Mouse (Mus musculus) CH12.LX (cell line): ENCODE data around the gene Cux1. TPM values are rescaled to one million over a fixed set of nuclear protein-coding genes. Genes with fewer than 3 reads are reported as not detected.

Experiments
- DNase-seq: peaks from one replicate; pipeline ENCODE4 v3.0.0-alpha.2; 2013; ENCODE audit errors: extremely low read depth
- H3K27ac ChIP-seq: 2 replicates; pipeline ENCODE4 v1.5.1; 2012; ENCODE audit warnings: low read depth, mild to moderate bottlenecking, control low read depth, moderate library complexity; ENCODE audit not compliant: insufficient read depth
- H3K27me3 ChIP-seq: replicated peaks from 2 replicates; pipeline ENCODE3; 2012; ENCODE audit warnings: inconsistent platforms
- H3K36me3 ChIP-seq, 2 experiments: replicated peaks in 1 of 2; 2 replicates each; pipeline versions ENCODE3 to v1.6.1; 2012; ENCODE audit warnings: inconsistent platforms in 1 of 2, low read length in 1 of 2, mild to moderate bottlenecking in 1 of 2, mixed read lengths in 1 of 2, moderate library complexity in 1 of 2; ENCODE audit not compliant: control insufficient read depth in 1 of 2, insufficient read depth in 1 of 2
- H3K4me1 ChIP-seq, 2 experiments: 2 replicates each; pipeline ENCODE4 v1.6.1; 2012; ENCODE audit warnings: inconsistent platforms in 1 of 2, moderate library complexity in 1 of 2; ENCODE audit not compliant: insufficient read depth in 2 of 2, control insufficient read depth in 1 of 2
- H3K4me2 ChIP-seq: 2 replicates; pipeline ENCODE4 v1.6.1; 2012; ENCODE audit warnings: low read depth, mild to moderate bottlenecking, control low read depth; ENCODE audit not compliant: poor library complexity, insufficient read depth, severe bottlenecking
- H3K4me3 ChIP-seq, 3 experiments: fragments of 150-350 bp in 1 of 3; sonication (generic) in 1 of 3; replicated peaks in 1 of 3; 2 replicates each; pipeline versions ENCODE3 to v1.5.1; 2011 to 2012; ENCODE audit warnings: low read depth in 2 of 3, low read length in 2 of 3, mild to moderate bottlenecking in 2 of 3, moderate library complexity in 2 of 3, control low read depth in 1 of 3, improper control_type of control experiment in 1 of 3, inconsistent platforms in 1 of 3, mixed read lengths in 1 of 3; ENCODE audit not compliant: poor library complexity in 1 of 3
- H3K79me2 ChIP-seq: replicated peaks from 2 replicates; pipeline ENCODE4 v1.6.1; 2012; ENCODE audit warnings: mild to moderate bottlenecking, moderate library complexity; ENCODE audit not compliant: control insufficient read depth, poor library complexity, insufficient read depth, severe bottlenecking; ENCODE audit errors: extremely low read depth
- H3K9ac ChIP-seq: 2 replicates; pipeline ENCODE4 v1.6.1; 2012; ENCODE audit warnings: low read depth, mild to moderate bottlenecking, control low read depth, moderate library complexity; ENCODE audit not compliant: insufficient read depth
- H3K9me3 ChIP-seq: replicated peaks from 2 replicates; pipeline ENCODE3; 2012; ENCODE audit warnings: low read length, inconsistent platforms, mixed read lengths
- BHLHE40 ChIP-seq: IDR thresholded peaks from 2 replicates; pipeline ENCODE4 v1.6.1; 2011; ENCODE audit warnings: mild to moderate bottlenecking, low read depth, low read length, improper control_type of control experiment
- CHD2 ChIP-seq: IDR thresholded peaks from 2 replicates; pipeline ENCODE4 v1.6.1; 2011; ENCODE audit warnings: low read length, improper control_type of control experiment
- ETS1 ChIP-seq: conservative IDR thresholded peaks from 2 replicates; pipeline ENCODE4 v1.6.1; 2012; ENCODE audit warnings: low read depth, mild to moderate bottlenecking, inconsistent platforms, low read length, improper control_type of control experiment, moderate library complexity
- HCFC1 ChIP-seq: IDR thresholded peaks from 2 replicates; pipeline ENCODE4 v1.6.1; 2012; ENCODE audit warnings: low read depth, mild to moderate bottlenecking, inconsistent platforms, low read length, improper control_type of control experiment
- KAT2A ChIP-seq: IDR thresholded peaks from 2 replicates; pipeline ENCODE4 v1.6.1; 2012; ENCODE audit warnings: low read length, improper control_type of control experiment, inconsistent platforms; ENCODE audit not compliant: insufficient replicate concordance
- MAZ ChIP-seq: IDR thresholded peaks from 2 replicates; pipeline ENCODE4 v1.6.1; 2012; ENCODE audit warnings: low read depth, mild to moderate bottlenecking, inconsistent platforms, low read length, improper control_type of control experiment, moderate library complexity
- MXI1 ChIP-seq: IDR thresholded peaks from 2 replicates; pipeline ENCODE4 v1.6.1; 2011; ENCODE audit warnings: mild to moderate bottlenecking, low read depth, low read length, improper control_type of control experiment
- PAX5 ChIP-seq: IDR thresholded peaks from 2 replicates; pipeline ENCODE4 v1.6.1; 2012; ENCODE audit warnings: low read length, inconsistent platforms, mixed read lengths
- SMC3 ChIP-seq: IDR thresholded peaks from 2 replicates; pipeline ENCODE4 v1.6.1; 2011; ENCODE audit warnings: low read depth, low read length, improper control_type of control experiment
- TBP ChIP-seq: conservative IDR thresholded peaks from 2 replicates; pipeline ENCODE4 v1.6.1; 2011; ENCODE audit warnings: low read depth, low read length, improper control_type of control experiment
- UBTF ChIP-seq: IDR thresholded peaks from 2 replicates; pipeline ENCODE4 v1.6.1; 2012; ENCODE audit warnings: low read depth, mild to moderate bottlenecking, inconsistent platforms, low read length, improper control_type of control experiment, moderate library complexity
- ZC3H11A ChIP-seq: IDR thresholded peaks from 2 replicates; pipeline ENCODE4 v1.6.1; 2012; ENCODE audit warnings: low read depth, mild to moderate bottlenecking, inconsistent platforms, low read length, improper control_type of control experiment
- ZMIZ1 ChIP-seq: IDR thresholded peaks from 2 replicates; pipeline ENCODE4 v1.6.1; 2012; ENCODE audit warnings: low read depth, mild to moderate bottlenecking, inconsistent platforms, low read length, improper control_type of control experiment
- dilution Hi-C: fragments of 300-500 bp; cut with MboI; formaldehyde crosslinking; loops from 2 replicates; pipeline ENCODE4 v1.14.3; 2020; ENCODE audit warnings: low sequenced_read_pairs; ENCODE audit not compliant: extremely low pct_unique_long_range_greater_than_20kb, extremely low pct_ligation_motif_present
- in situ Hi-C: fragments of 300-500 bp; cut with MboI; formaldehyde crosslinking; loops from 3 replicates; pipeline ENCODE4 v1.14.3; 2019; ENCODE audit warnings: low sequenced_read_pairs, low pct_ligation_motif_present, low pct_unique_long_range_greater_than_20kb, mixed read lengths
- polyA plus RNA-seq: library from polyadenylated mRNA; unstranded; fragments of >175 nt; gene quantifications from 2 replicates; pipeline ENCODE4 v1.2.1, GENCODE M21; 2012; ENCODE audit warnings: low read depth; ENCODE audit not compliant: insufficient read length
- total RNA-seq, 2 experiments: library from RNA; depleted of rRNA; stranded (reverse); fragments of 300-350 nt in 1 of 2; fragments of >200 nt in 1 of 2; gene quantifications; 2 replicates each; pipeline ENCODE4 v1.2.3; 2012 to 2014

The Cux1 gene
- total and polyA plus RNA-seq, 3 experiments = 12.4 to 21.9 (median 19.6) TPM

DNA sequence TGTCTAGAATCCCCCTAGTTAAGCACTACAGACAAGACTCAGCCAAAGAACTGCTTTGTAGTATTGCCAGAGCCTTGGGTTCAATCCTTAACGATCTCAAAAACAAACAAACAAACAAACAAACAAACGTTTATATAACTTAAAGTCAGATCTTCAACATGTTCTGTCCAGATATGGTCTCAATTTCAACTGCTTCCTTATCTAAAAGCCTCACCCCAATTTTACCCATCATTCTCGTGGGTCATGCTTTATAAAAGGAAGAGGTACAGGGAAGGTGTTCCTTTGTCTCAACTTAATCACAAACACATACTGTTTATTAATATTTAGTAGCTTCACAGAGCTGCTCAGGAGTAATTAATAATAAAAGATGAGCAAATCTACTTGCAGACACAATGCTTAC lies 146.9 kb downstream of the Cux1 start:
- H3K9ac ChIP-seq = no peak overlapping the region
- no peaks in the 10 kb centered on the region for H3K9me3 ChIP-seq
- H3K36me3 ChIP-seq = peaks cover 0 to 13% of the 10 kb centered on the region in 2 experiments
- H3K4me2 ChIP-seq = no peak overlapping the region
- peaks cover 0 to 10% of the 10 kb centered on the region in 2 experiments; a peak in 2 of 4 replicates for H3K4me1 ChIP-seq
- no peak for DNase-seq
- no peaks in the 10 kb centered on the region for H3K27me3 ChIP-seq
- H3K27ac ChIP-seq = no peak overlapping the region
- no peak overlapping the region for H3K4me3 ChIP-seq
- no peaks in the 10 kb centered on the region for H3K79me2 ChIP-seq
- in situ Hi-C loops (no loop called here), dilution Hi-C loops (no loop called here)
- TF ChIP-seq ZC3H11A (no peak), MXI1 (no peak), TBP (no peak), KAT2A (no peak), BHLHE40 (no peak), PAX5 (no peak), UBTF (no peak), SMC3 (no peak), MAZ (no peak), HCFC1 (no peak)

DNA sequence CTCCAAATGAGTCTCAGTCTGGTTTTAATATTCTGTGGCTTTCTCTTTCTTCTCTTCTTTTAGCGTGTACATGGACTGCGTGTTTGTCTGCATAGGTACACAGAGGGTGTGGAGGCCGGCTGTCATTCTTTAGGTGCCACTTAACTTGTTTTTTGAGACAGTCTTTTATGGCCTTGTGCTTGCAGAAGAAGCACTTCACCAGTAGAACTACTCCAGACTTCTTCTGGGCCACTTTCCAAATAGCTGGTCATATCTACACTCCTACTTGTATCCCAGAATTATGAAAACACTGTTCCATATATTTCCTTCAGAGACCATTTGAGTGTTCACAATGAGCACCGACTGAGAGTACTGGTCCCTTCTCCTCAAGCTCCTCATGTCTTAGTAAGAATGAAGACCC lies 149.4 kb downstream of the Cux1 start:
- in situ Hi-C loops (no loop called here), dilution Hi-C loops (no loop called here)
- no peaks in the 10 kb centered on the region for H3K27me3 ChIP-seq
- H3K4me3 ChIP-seq = no peak overlapping the region
- peaks cover 0 to 5% of the 10 kb centered on the region in 2 experiments for H3K36me3 ChIP-seq
- H3K27ac ChIP-seq = no peak overlapping the region
- no peak overlapping the region for H3K9ac ChIP-seq
- no peaks in the 10 kb centered on the region for H3K9me3 ChIP-seq
- no peak for DNase-seq
- no peaks in the 10 kb centered on the region for H3K79me2 ChIP-seq
- H3K4me2 ChIP-seq = no peak overlapping the region
- H3K4me1 ChIP-seq = peaks cover 0 to 15% of the 10 kb centered on the region in 2 experiments; a peak in 2 of 4 replicates
- TF ChIP-seq CHD2 (no peak), ZMIZ1 (no peak)

DNA sequence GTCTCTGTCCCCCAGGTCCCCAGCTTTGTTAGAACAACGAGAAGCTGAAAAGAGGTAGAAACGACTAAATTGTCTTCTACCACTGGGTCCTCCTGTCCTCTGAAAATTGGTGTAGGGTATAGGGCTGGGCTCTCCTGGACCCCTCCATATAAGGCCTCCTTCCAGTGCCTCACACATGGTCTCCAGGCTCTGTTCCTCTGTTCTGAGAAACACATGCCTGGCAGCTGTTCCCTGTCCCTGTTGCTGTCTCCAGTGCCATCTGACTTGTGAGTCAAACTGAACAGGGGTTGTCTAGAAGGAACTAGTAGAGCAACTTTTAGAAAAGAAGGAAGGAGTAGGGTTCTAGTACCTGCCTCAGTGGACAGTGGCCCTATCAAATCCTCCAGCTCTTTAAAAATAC lies 152.8 kb downstream of the Cux1 start:
- no peak overlapping the region for H3K27ac ChIP-seq
- no peaks in the 10 kb centered on the region for H3K9me3 ChIP-seq
- H3K36me3 ChIP-seq = peaks cover 0 to 5% of the 10 kb centered on the region in 2 experiments
- H3K79me2 ChIP-seq = no peaks in the 10 kb centered on the region
- no peak overlapping the region for H3K4me3 ChIP-seq
- in situ Hi-C loops (loop anchor here (5.0 kb wide), 1 partner anchor 33 kb away; no protein-coding TSS in a partner anchor), dilution Hi-C loops (no loop called here)
- H3K4me2 ChIP-seq = no peak overlapping the region
- no peak for DNase-seq
- H3K27me3 ChIP-seq = no peaks in the 10 kb centered on the region
- H3K4me1 ChIP-seq = peaks cover 6 to 27% of the 10 kb centered on the region in 2 experiments; a peak in 3 of 4 replicates
- no peak for TF ChIP-seq ETS1
- no peak overlapping the region for H3K9ac ChIP-seq
